Mouse (Mus musculus): ENCODE results near the gene Foxj1. TPM values are rescaled to one million over a fixed set of nuclear protein-coding genes. Genes with fewer than 3 reads are reported as not detected.
"Not testable (repeated sequence)": the region's sequence is repeated elsewhere in the genome, so short reads cannot be mapped to it uniquely, and the experiment has no call there.

Foxj1 gene
- total RNA-seq (2014; fragmentation: Nextera tagmentation), result 0.26 TPM in 1 of 2 replicates, not detected in the other
- not detected in 2 replicates for total RNA-seq (2017)

DNA sequence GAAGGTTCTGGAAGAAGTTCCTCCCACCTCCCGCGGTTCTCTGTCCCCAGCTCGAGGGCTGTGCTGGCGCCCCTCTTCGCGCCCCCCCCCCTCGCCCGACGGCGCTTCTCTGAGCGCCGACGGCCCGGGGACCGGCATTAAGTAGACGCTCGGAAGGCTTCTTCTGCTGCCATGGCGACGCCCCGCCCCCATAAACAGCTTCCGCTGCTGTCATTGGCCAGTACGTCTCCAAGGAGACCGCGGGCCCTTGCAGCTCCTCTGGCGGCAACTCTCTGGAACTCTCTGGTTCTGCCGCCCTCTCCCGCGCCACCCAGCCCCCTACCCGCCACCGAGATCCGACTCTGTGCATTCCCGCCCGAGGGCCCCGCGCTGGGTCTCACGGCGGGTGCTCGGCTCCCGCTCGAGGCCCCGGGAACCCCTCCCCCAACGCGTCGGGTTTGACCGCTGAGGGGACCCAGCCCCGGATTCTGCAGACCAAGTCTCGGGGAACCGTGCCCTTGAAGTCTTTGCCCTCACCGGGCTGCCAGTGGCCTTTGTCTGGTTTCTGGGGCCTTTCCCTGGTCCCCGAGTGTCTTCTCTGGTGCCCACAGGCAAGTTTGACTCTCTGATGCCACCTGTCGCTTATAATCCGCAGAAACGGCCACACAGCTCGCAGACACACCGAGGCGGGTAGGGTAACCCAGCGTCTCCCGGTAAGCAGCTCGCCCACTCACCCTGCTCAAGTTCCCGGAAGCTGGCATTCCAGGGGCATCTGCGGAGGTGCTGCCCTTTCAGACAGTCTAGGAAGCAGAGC is at the start of gene Foxj1:
Gene Foxj1 (minus strand): TSS at position 156 of the 793 bp plus-strand sequence.
- peak; percentile 86 for ATAC-seq (replicated peaks; ENCODE audit: low FRiP score, low TSS enrichment, poor library complexity, severe bottlenecking)

DNA sequence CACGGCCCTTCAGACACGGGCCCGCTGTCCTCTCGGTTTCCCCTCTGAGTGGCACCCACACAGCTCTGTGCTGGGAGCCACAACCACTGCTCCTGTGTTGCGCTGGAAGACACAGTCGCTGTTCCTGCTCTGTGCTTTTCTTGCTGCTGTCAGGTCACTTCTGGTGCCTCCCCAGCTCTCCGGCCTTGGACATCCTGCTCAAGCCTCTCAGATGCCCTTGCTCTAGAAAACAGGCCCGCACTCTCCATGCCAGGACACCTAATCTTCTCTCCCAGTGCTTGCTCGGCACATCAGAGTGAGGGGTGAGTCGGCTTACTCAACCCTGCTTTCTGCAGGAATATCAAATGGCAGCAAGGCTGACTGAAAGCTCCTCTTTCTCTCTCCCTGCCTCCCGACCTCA is 49.0 kb upstream of the Foxj1 start:
- ATAC-seq (replicated peaks; ENCODE audit: low FRiP score, low TSS enrichment, poor library complexity, severe bottlenecking), result no peak

DNA sequence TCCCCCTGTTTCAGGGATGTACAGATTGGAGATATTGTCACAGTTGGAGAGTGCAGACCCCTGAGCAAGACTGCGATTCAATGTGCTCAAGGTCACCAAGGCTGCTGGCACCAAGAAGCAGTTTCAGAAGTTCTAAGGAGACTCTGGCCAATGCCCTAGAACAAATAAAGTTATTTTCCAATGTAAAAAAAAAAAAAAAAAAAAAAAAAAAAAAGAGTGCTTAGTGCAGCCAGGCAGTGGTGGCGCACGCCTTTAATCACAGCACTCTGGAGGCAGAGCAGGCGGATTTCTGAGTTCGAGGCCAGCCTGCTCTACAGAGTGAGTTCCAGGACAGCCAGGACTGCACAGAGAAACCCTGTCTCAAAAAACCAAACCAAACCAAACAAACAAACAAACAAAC is 47.9 kb upstream of the Foxj1 start:
- ATAC-seq (replicated peaks; ENCODE audit: low FRiP score, low TSS enrichment, poor library complexity, severe bottlenecking), result not testable (repeated sequence)

DNA sequence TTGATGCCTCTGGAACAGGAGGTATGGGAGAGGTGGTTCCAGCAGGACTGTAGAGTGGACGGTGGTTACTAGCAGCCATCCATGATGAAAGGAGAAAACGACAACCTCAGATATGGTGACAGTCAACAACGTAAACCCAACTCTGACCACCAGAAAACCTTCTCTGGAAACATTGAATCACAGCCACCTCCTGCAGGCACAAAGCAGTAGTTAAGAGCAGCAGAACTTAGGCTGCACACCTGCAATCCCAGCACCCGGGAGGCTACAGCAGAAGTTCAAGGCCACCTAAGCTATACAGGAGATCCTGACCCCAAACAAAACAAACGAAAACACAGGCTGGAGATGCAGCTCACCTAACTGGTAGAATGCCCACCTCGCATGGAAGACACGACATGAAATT is 45.6 kb upstream of the Foxj1 start:
- ATAC-seq (replicated peaks; ENCODE audit: low FRiP score, low TSS enrichment, poor library complexity, severe bottlenecking), result no peak

DNA sequence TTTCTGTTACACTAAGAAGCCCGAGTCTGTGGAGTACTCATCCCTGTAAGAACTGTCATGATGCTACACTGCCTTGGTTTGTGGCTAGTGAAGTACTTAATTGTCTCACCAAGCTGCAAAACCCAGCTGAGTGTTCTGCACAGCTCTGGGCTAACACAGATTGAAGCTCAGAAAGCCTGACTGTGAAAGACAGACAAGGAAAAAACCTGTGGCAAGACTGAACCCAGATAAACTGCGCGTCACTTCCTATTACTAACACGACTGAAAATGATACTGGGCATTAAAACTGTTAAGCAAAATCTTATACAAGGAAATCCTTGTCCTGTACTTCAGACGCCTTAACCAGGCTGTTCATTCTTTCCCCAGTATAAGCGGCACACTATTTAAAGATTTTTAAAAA is 44.3 kb upstream of the Foxj1 start:
- 0 out of 2 replicates have a peak, but pooled peaks have one; percentile 52 for ATAC-seq (replicated peaks; ENCODE audit: low FRiP score, low TSS enrichment, poor library complexity, severe bottlenecking)

DNA sequence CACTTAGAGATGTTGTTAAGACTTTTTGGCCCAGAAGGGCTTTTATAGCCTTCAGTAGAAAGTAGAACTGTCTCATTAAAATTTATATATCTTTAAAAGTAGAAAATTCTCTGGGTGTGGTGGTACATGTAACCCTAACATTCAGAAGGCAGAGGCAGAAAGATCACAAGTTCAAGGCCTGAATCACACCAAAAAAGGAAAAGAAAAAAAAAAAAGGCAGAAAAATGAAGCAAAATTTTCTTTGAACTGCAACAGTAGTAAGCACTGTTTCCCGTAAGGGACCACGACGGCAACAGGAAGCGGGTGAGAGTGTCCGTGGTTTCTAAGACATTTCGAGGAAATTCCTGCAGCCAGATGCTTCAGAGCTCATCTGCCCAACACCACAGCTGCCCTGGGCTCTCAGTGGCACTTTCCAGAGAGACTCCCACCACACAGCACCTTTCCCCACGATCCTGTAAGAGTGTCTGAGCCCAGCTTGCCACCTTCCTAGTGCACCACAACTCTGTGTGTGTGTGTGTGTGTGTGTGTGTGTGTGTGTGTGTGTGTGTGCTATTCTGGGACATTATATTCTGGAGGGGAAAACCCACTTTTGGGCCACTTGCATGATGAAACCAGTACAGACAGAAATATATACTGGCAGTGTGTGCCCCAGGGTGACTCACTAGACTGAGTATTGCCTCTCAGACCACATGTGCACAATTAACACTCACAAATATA is 41.9 kb upstream of the Foxj1 start:
- no peak for ATAC-seq (replicated peaks; ENCODE audit: low FRiP score, low TSS enrichment, poor library complexity, severe bottlenecking)

DNA sequence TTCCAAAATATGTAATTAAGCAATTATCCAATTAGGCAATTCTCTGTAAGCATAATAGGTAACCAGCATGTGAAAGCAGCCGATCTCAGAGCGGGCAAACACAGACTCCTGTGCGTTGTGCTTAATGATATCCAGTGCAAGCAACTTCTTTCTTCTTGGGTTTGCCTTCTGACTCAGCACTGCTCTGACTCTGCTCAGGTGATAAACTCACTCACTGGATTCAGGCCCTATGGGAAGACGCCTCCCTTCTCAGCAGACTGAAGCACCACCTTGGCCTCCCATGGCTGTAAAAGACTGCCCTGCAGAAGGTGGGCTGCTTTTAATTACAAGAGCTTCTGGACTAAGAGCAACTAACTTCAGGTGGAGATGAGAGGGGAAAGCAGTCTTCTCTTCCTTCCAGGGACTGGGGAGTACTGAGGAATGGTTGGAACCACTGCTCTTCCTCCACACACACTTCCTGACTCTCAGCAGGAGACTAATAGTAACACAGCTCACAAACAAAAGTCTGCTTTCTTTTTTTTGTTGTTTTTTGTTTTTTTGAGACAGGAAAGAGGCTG is 36.8 kb upstream of the Foxj1 start:
- ATAC-seq (replicated peaks; ENCODE audit: low FRiP score, low TSS enrichment, poor library complexity, severe bottlenecking), result no peak

DNA sequence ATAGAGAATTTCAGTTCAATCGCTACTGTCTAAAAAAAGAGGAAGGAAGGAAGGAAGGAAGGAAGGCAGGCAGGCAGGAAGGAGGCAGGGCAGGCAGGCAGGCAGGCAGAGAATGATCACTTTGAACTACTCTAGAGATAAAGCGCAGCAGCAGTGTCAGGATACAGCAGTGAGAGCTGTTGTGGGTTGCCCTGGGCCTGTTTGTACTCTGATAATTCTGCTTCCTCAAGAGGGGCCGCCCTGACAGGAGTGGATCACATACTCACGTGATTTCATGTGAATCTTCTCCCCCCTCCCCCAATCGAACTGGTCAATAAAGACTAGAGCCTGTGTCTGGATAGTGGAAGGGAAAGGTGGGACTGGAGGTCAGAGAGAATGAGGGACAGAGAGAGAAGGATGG is 34.4 kb upstream of the Foxj1 start:
- peak; percentile 87 for ATAC-seq (replicated peaks; ENCODE audit: low FRiP score, low TSS enrichment, poor library complexity, severe bottlenecking)

DNA sequence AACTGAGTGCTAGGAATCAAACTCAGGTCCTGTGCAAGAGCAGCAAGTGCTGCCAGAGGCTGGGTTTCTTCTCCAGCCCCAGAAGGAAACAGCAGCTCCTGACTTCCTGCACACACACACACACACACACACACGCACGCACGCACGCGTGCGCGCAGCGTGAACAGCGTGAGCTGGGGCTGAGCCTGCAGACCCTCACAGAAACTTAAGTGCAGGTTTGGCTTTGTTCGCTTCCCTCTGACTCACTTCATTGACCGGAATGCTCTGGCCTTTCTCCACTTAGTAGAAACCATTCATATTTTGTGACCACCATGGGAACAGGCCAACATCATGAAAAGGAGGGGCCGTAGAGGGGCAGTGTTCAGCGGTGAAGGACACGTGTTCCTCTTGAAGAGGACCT is 33.9 kb upstream of the Foxj1 start:
- ATAC-seq (replicated peaks; ENCODE audit: low FRiP score, low TSS enrichment, poor library complexity, severe bottlenecking), result no peak

DNA sequence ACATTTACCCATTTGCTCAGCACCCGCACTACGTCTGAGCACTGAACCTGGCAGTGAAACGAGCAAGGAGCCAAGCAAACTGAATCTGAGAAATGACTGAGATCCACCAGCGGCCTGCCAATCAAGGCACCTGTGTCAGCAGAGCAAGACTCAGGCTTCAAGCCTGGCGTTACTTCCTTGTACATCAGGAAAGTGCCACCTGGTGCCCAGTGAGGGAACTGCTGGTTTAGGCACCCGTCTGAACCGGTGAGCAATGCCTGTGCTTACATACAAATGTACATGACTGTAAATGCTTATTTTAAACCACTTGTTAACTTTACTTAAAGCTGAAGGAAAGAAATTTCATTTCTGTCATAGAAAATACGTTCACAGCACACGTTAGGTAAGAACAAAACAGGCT is 32.9 kb upstream of the Foxj1 start:
- peak; percentile 89 for ATAC-seq (replicated peaks; ENCODE audit: low FRiP score, low TSS enrichment, poor library complexity, severe bottlenecking)

DNA sequence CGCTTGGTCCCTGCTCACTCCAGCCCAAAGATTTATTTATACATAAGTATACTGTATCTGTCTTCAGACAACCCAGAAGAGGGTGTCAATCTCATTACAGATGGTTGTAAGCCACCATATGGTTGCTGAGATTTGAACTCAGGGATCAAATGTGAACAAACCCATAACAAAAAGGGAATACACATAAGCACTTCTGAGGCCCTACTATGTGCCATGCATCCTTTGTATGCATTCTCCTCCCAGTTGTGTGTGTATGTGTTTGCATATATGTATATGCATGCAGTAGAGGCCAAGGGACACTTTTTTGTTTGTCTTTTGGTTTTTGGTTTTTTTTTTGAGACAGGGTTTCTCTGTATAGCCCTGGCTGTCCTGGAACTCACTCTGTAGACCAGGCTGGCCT is 31.4 kb upstream of the Foxj1 start:
- ATAC-seq (replicated peaks; ENCODE audit: low FRiP score, low TSS enrichment, poor library complexity, severe bottlenecking), result no peak

DNA sequence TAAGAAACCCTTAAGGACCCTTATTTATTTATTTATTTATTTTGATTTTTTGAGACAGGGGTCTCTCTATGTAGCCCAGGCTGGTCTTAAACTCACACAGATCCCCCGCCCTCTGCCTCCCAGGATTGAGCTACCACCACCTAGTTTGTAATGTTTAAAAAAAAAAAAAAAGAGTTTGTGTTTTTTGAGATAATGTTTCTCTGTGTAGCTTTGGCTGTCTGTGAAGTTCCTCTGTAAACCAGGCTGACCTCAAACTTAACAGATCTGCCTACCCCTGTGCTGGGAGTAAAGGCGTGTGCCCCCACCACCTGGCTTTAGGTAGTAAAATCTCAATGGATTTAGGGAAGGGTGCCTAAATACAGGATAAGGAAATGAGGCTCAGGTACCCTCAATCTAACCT is 30.9 kb upstream of the Foxj1 start:
- no peak for ATAC-seq (replicated peaks; ENCODE audit: low FRiP score, low TSS enrichment, poor library complexity, severe bottlenecking)

DNA sequence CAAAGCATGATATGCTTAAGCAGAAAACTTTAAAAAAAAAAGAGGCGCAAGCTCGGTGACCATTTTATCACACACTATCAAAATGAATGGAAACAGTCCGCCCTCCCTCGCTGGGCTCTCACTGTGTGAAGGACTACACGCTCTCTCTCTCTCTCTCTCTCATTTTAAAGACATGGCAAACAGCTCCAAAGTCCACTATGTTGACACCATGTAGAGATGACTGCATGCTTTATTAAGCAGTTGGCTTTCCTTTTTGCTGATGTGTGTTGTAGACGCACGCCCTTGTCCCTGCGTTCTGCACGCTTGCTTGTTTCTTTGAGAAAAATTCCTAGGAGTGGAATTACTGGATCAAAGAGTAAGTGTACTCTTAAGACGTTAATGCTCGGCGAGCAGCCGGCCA is 30.2 kb upstream of the Foxj1 start:
- ATAC-seq (replicated peaks; ENCODE audit: low FRiP score, low TSS enrichment, poor library complexity, severe bottlenecking), result no peak

DNA sequence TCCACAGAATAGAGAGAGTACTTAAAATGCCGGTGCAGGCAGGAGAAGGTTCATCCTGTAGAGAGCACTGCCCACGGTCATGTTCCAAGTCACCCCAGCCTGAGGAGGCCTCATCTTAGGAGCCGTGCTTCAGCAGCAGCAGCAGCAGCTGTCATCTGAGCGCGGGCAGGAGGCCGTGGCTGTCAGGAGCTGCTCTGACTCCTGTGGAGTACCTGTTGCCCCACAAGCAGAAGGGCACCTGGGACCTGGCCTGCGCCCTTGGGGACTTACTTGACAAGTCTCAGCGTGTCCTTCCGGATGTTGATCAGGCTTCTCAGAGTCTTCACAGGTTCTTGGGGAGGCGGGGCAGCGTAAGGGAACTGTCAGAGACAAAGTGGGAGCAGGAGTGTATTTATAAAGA is 26.8 kb upstream of the Foxj1 start:
- no peak for ATAC-seq (replicated peaks; ENCODE audit: low FRiP score, low TSS enrichment, poor library complexity, severe bottlenecking)

DNA sequence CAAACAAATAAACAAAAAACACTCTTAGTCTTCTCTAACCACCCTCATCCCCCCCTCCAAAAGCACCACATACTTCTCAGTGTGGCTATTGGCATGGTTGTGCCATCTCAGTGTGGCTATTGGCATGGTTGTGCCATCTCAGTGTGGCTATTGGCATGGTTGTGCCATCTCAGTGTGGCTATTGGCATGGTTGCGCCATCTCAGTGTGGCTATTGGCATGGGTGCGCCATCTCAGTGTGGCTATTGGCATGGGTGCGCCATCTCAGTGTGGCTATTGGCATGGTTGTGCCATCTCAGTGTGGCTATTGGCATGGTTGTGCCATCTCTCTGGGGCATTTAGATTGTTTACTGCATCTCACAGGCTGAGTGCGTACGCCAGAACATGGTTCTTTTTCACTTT is 25.7 kb upstream of the Foxj1 start:
- not testable (repeated sequence) for ATAC-seq (replicated peaks; ENCODE audit: low FRiP score, low TSS enrichment, poor library complexity, severe bottlenecking)

DNA sequence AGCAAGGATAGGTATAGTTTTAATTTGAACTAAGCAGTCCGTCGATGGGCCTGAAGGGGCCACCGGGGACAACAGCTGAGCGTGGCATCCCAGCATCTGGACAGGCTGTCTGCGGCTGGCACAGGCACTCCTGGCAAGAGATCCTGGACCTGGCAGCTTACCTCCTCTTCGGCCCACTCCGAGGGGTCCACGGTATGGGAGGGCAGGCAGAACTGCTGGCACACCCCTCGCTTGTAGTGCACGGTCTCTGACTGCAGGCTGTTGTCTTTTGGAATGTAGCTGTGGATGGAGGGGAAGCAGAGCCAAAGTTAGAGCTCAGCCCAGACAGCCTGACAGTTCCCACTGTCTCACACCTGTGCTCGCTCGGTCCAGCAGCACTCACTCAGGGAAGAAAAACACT is 24.5 kb upstream of the Foxj1 start:
- no peak for ATAC-seq (replicated peaks; ENCODE audit: low FRiP score, low TSS enrichment, poor library complexity, severe bottlenecking)

DNA sequence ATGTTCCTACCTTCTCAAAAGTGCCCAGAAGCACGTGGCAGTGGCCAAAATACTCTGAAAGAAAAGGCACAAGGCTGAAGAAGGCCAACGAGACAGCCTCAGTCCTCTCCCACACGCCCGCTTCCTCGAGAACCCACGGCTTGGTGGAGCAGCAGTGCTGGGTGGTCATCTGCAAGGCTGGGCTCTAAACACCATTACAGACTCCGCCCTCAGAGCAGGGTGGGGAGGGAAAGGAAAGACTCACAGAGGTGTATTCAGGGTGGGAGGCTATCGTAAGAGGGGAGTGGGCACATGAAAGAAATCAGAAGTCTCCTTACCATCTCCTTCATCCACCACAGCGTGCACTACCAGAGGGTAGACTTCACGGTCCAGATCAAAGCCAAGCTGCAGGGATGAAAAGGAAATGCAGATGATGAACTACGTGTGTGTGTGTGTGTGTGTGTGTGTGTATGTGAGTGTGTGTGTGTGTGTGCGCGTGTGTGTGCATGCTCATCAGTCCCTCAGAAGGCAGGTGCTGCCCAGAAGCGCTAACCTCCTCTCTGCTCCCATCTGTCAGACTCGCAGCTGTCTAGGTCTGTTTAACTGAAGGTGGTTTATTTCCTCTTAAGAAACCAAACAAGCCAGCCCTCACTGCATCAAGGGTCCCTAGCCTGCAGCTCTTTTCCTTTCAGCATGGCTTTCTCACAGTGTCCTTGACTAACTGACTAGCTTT is 23.9 kb upstream of the Foxj1 start:
- no peak for ATAC-seq (replicated peaks; ENCODE audit: low FRiP score, low TSS enrichment, poor library complexity, severe bottlenecking)

DNA sequence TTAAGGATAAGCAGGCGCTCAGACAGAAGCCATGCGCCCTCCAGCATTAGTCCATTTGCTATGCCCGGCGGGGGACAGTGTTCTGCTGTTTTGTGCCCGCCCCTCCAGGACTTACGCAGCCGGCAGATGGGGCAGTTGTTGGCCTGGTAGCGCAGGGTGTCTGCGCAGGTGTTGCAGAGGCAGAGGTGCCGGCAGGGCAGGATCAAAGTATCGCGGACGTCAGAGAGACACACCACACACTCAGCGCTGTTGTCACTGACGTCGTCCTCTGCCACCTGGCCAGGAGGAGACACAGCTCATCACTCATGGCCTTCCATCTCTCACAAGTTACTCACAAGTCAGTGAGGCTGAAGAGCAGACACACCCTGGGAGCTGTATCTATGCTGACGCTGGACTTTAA is 19.3 kb upstream of the Foxj1 start:
- ATAC-seq (replicated peaks; ENCODE audit: low FRiP score, low TSS enrichment, poor library complexity, severe bottlenecking), result no peak

DNA sequence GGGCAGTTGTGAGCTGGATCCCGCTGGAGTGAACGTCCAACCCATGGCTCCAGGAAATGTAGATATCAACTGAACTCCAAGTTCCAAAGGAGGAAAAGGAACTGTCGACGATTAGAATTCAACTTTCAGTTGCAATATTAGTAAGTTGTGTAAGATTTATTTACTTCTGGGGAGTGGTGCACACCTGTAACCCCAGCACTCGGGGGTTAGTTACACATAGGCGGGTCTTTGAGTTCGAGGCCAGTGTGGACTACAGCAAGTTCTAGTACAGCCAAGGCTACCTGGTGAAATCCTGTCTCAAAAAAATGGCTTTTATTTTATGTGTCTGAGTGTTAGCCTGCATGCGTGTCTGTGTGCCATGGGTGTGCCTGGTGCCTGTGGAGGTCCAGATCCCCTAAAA is 18.3 kb upstream of the Foxj1 start:
- no peak for ATAC-seq (replicated peaks; ENCODE audit: low FRiP score, low TSS enrichment, poor library complexity, severe bottlenecking)

DNA sequence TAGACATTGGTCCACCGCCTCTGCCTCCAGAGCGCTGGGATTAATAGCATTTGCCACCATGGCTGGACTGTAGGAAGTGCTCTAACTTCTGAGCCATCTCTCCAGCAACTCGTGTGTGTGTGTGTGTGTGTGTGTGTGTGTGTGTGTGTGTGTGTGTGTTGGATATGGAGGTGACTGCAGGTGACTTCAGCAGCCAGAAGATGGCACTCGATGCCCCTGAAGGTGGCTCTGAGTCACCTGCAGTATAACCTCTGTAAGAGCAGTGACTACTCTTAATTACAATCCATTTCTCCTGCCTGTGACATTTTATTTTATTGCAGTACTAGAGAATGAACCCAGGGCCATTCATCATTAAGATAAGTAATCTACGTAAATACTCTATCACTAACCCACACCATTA is 16.1 kb upstream of the Foxj1 start:
- ATAC-seq (replicated peaks; ENCODE audit: low FRiP score, low TSS enrichment, poor library complexity, severe bottlenecking), result no peak
